Mouse (Mus musculus) ES-E14 (cell line): ENCODE data around the gene Itpr2. TPM values are rescaled to one million over a fixed set of nuclear protein-coding genes. Genes with fewer than 3 reads are reported as not detected.

Experiments used
- DNase-seq: peaks from one replicate; pipeline ENCODE4 v3.0.0-alpha.2; 2013; ENCODE audit warnings: low read depth, low spot score
- H3K27ac ChIP-seq: 2 replicates; pipeline ENCODE4 v1.5.1; 2012; ENCODE audit warnings: low read depth, mild to moderate bottlenecking, low read length, moderate library complexity, mixed read lengths; ENCODE audit not compliant: poor library complexity, insufficient read depth, severe bottlenecking
- H3K36me3 ChIP-seq: 2 replicates; pipeline ENCODE4 v1.6.1; 2012; ENCODE audit warnings: mild to moderate bottlenecking, low read length, moderate library complexity, mixed read lengths; ENCODE audit not compliant: control insufficient read depth, poor library complexity, insufficient read depth, severe bottlenecking
- H3K4me1 ChIP-seq, 2 experiments: fragments of 150-350 bp in 1 of 2; sonication (generic) in 1 of 2; 2 replicates each; pipeline ENCODE4 v1.6.1; 2012; ENCODE audit warnings: low read length in 2 of 2, mild to moderate bottlenecking in 1 of 2, mixed read lengths in 1 of 2; ENCODE audit not compliant: control insufficient read depth in 2 of 2, insufficient read depth in 2 of 2, poor library complexity in 1 of 2
- H3K4me3 ChIP-seq, 2 experiments: fragments of 150-350 bp in 1 of 2; sonication (generic) in 1 of 2; 2 replicates each; pipeline ENCODE4 v1.5.1; 2012; ENCODE audit warnings: low read length in 2 of 2, low read depth in 1 of 2, mild to moderate bottlenecking in 1 of 2, mixed read lengths in 1 of 2; ENCODE audit not compliant: insufficient read depth in 1 of 2, poor library complexity in 1 of 2, severe bottlenecking in 1 of 2
- H3K9ac ChIP-seq: 2 replicates; pipeline ENCODE4 v1.6.1; 2012; ENCODE audit warnings: low read depth, mild to moderate bottlenecking, low read length, mixed read lengths; ENCODE audit not compliant: poor library complexity, insufficient read depth, severe bottlenecking
- H3K9me3 ChIP-seq: fragments of 150-350 bp; sonication (generic); 2 replicates; pipeline ENCODE4 v1.6.1; 2012; ENCODE audit warnings: low read depth, mild to moderate bottlenecking, low read length; ENCODE audit not compliant: control insufficient read depth, insufficient read depth
- CHD2 ChIP-seq: IDR thresholded peaks from 2 replicates; pipeline ENCODE4 v1.6.1; 2014; ENCODE audit warnings: mild to moderate bottlenecking, low read depth, low read length, inconsistent platforms
- HCFC1 ChIP-seq: IDR thresholded peaks from 2 replicates; pipeline ENCODE4 v1.6.1; 2012; ENCODE audit warnings: low read length, inconsistent platforms, borderline replicate concordance; ENCODE audit not compliant: insufficient read depth
- MAFK ChIP-seq: IDR thresholded peaks from 2 replicates; pipeline ENCODE4 v1.6.1; 2014; ENCODE audit warnings: mild to moderate bottlenecking, low read depth, low read length, inconsistent platforms; ENCODE audit not compliant: insufficient read depth
- ZC3H11A ChIP-seq: IDR thresholded peaks from 2 replicates; pipeline ENCODE4 v1.6.1; 2012; ENCODE audit warnings: low read depth, mild to moderate bottlenecking, inconsistent platforms, low read length, borderline replicate concordance
- ZNF384 ChIP-seq: IDR thresholded peaks from 2 replicates; pipeline ENCODE4 v1.6.1; 2012; ENCODE audit warnings: low read depth, low read length, inconsistent platforms
- in situ Hi-C, 2 experiments: fragments of 600-800 bp; cut with MboI; formaldehyde crosslinking; loops; one replicate each; pipeline ENCODE4 v1.15.1; 2025; ENCODE audit warnings: low sequenced_read_pairs in 2 of 2, inconsistent platforms in 1 of 2; ENCODE audit not compliant: unreplicated experiment in 2 of 2
- total RNA-seq: library from RNA; depleted of rRNA; stranded (reverse); fragments of 300-350 nt; gene quantifications from 2 replicates; pipeline ENCODE4 v1.2.3, GENCODE M21; 2012

Itpr2 gene
- total RNA-seq, 1 experiment: 1.5 TPM

GRCm38 (mm10) chr6:146315153-146315552 lies 186.9 kb downstream of the Itpr2 start:
- DNase-seq: no peak
- no peak overlapping the region for H3K4me3 ChIP-seq
- no peaks in the 10 kb centered on the region for H3K4me1 ChIP-seq
- TF ChIP-seq CHD2 (no peak), ZC3H11A (no peak), ZNF384 (no peak), MAFK (no peak), HCFC1 (no peak)
- in situ Hi-C loops: no loop called here
- H3K9me3 ChIP-seq: no peaks in the 10 kb centered on the region
- H3K27ac ChIP-seq: no peak overlapping the region
- no peak overlapping the region for H3K9ac ChIP-seq
- no peaks in the 10 kb centered on the region for H3K36me3 ChIP-seq

DNA sequence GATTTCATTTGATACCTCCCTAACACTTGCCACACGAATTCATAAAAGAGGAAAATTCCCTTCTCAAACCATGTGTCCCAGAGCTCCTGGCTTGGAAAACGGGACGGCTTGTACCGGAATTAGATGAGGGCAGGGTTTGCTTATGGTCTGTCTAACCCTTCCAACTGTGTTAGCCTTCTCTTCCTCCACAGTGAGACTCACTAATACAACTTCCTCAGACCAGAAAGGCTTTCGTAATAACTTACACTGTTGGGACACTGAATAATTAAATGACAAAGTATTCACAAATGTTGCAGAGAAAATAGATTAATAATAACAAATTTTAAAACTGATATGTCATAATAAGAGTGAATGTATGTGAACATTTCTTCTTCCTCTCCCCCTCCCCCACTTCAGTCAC lies 187.7 kb downstream of the Itpr2 start:
- in situ Hi-C loops: no loop called here
- no peaks in the 10 kb centered on the region for H3K9me3 ChIP-seq
- no peaks in the 10 kb centered on the region for H3K36me3 ChIP-seq
- H3K4me3 ChIP-seq: no peak overlapping the region
- no peak overlapping the region for H3K27ac ChIP-seq
- H3K9ac ChIP-seq: no peak overlapping the region
- no peaks in the 10 kb centered on the region for H3K4me1 ChIP-seq
- no peak for TF ChIP-seq HCFC1
- no peak for TF ChIP-seq ZNF384
- no peak for TF ChIP-seq ZC3H11A
- no peak for TF ChIP-seq CHD2
- no peak for TF ChIP-seq MAFK
- no peak for DNase-seq

GRCm38 (mm10) chr6:146313396-146313795 lies 188.6 kb downstream of the Itpr2 start:
- TF ChIP-seq ZNF384 (no peak), MAFK (no peak), HCFC1 (no peak), ZC3H11A (no peak), CHD2 (no peak)
- Histone ChIP-seq H3K27ac (no peak overlapping the region), H3K4me1 (no peaks in the 10 kb centered on the region), H3K9me3 (no peaks in the 10 kb centered on the region), H3K9ac (no peak overlapping the region), H3K4me3 (no peak overlapping the region), H3K36me3 (no peaks in the 10 kb centered on the region)
- in situ Hi-C loops: no loop called here
- DNase-seq: no peak

DNA sequence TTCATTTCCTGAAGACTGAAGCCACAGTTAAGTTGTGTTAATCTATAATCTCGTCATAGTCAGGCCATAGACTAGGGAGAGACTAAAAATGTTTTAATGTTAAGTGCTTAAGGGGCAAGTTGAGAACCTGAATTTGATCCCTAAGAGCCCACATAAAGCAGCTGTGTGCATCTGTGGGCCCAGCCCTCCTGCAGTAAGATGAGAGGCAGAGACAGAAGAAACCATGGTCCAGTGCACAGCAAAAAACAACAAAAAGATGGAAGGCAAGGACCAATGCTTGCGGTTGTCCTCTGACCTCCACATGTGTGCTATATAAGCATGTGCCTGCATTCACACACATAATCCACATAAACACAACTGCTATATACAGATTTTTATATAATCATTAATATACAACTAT lies 191.8 kb downstream of the Itpr2 start:
- no peaks in the 10 kb centered on the region for H3K4me1 ChIP-seq
- H3K4me3 ChIP-seq: no peak overlapping the region
- no peak for DNase-seq
- H3K27ac ChIP-seq: no peak overlapping the region
- H3K9me3 ChIP-seq: no peaks in the 10 kb centered on the region
- H3K9ac ChIP-seq: no peak overlapping the region
- in situ Hi-C loops: no loop called here
- TF ChIP-seq CHD2 (no peak), ZC3H11A (no peak), MAFK (no peak), HCFC1 (no peak), ZNF384 (no peak)
- H3K36me3 ChIP-seq: no peaks in the 10 kb centered on the region

GRCm38 (mm10) chr6:146309335-146309734 lies 192.7 kb downstream of the Itpr2 start:
- DNase-seq: no peak
- in situ Hi-C loops: no loop called here
- H3K9me3 ChIP-seq: no peaks in the 10 kb centered on the region
- no peaks in the 10 kb centered on the region for H3K36me3 ChIP-seq
- no peak overlapping the region for H3K4me3 ChIP-seq
- TF ChIP-seq HCFC1: no peak
- TF ChIP-seq ZC3H11A: no peak
- no peak for TF ChIP-seq MAFK
- TF ChIP-seq CHD2: no peak
- TF ChIP-seq ZNF384: no peak
- no peak overlapping the region for H3K9ac ChIP-seq
- H3K4me1 ChIP-seq: no peaks in the 10 kb centered on the region
- no peak overlapping the region for H3K27ac ChIP-seq
